Mouse (Mus musculus) liver, postnatal 0 days (tissue): Measurements from ENCODE around the gene Rchy1. TPM values are rescaled to one million over a fixed set of nuclear protein-coding genes. Genes with fewer than 3 reads are reported as not detected.

Experiments used
- ATAC-seq: fragments of 200-750 bp; cut with Nextera tagmentation; 2 replicates; pipeline ENCODE4 v1.8.0; 2017; ENCODE audit warnings: mild to moderate bottlenecking, moderate library complexity
- DNase-seq: peaks from one replicate; pipeline ENCODE4 v3.0.0-alpha.2; 2016
- H3K27ac ChIP-seq: fragments of 300-500 bp; sonication (generic); 2 replicates; pipeline ENCODE4 v1.5.1; 2014; ENCODE audit warnings: antibody characterized with exemption, moderate library complexity, mild to moderate bottlenecking, low read depth
- H3K27me3 ChIP-seq: fragments of 300-500 bp; sonication (generic); 2 replicates; pipeline ENCODE4 v1.6.1; 2014; ENCODE audit warnings: low read length, control low read depth, mixed read lengths; ENCODE audit not compliant: insufficient read depth
- H3K36me3 ChIP-seq: fragments of 300-500 bp; sonication (generic); replicated peaks from 2 replicates; pipeline ENCODE4 v1.6.1; 2014; ENCODE audit warnings: mild to moderate bottlenecking, control low read depth, low read length, moderate library complexity, mixed read lengths; ENCODE audit not compliant: insufficient read depth
- H3K4me1 ChIP-seq: fragments of 300-500 bp; sonication (generic); 2 replicates; pipeline ENCODE4 v1.6.1; 2014; ENCODE audit warnings: antibody characterized with exemption, mild to moderate bottlenecking, control low read depth; ENCODE audit not compliant: insufficient read depth
- H3K4me2 ChIP-seq: fragments of 300-500 bp; sonication (generic); 2 replicates; pipeline ENCODE4 v1.6.1; 2014; ENCODE audit warnings: low read depth, mild to moderate bottlenecking, low read length, moderate library complexity, mixed read lengths
- H3K4me3 ChIP-seq: fragments of 300-500 bp; sonication (generic); 2 replicates; pipeline ENCODE4 v1.5.1; 2014; ENCODE audit warnings: low read depth, low read length
- H3K9ac ChIP-seq: fragments of 300-500 bp; sonication (generic); replicated peaks from 2 replicates; pipeline ENCODE4 v1.6.1; 2014; ENCODE audit warnings: mild to moderate bottlenecking, moderate library complexity
- H3K9me3 ChIP-seq: fragments of 300-500 bp; sonication (generic); 2 replicates; pipeline ENCODE4 v1.6.1; 2016; ENCODE audit warnings: mild to moderate bottlenecking, control low read depth, low read length, mixed read lengths
- CTCF ChIP-seq: sonication (generic); IDR thresholded peaks from 2 replicates; pipeline ENCODE4 v1.5.1; 2016; ENCODE audit warnings: antibody characterized with exemption, low read depth
- EP300 ChIP-seq: IDR thresholded peaks from 2 replicates; pipeline ENCODE4 v1.6.1; 2016; ENCODE audit warnings: antibody characterized with exemption, low read depth, mild to moderate bottlenecking
- WGBS: fragments of 180-500 bp; shearing (Covaris S2); extraction: QIAGEN DNeasy Blood & Tissue Kit; methylation state at CpG from one replicate; pipeline ENCODE4 v1.1.7; 2014; ENCODE audit not compliant: insufficient replicate concordance; 5-methylcytosine and 5-hydroxymethylcytosine counted together
- polyA plus RNA-seq: library from polyadenylated mRNA; unstranded; fragments of >200 nt; fragmentation: Nextera tagmentation; extraction: Ambion mirVana; gene quantifications from 2 replicates; pipeline ENCODE4 v1.2.1, GENCODE M21; 2015

Gene Rchy1
- polyA plus RNA-seq: 31.0 and 35.9 TPM in 2 replicates

GRCm38 (mm10) chr5:91962639-91963440, at the start of gene Rchy1:
Gene Rchy1, minus strand, starts transcription at chr5:91963068.
- H3K4me3 ChIP-seq: peak within 1 kb of the TSS; percentile 81
- H3K4me1 ChIP-seq: peaks cover 23% of the 10 kb centered on the region
- H3K9ac ChIP-seq: peak within 1 kb of the TSS; percentile 88
- H3K36me3 ChIP-seq: peaks cover 4% of the 10 kb centered on the region
- DNase-seq: peak; percentile 95
- H3K9me3 ChIP-seq: no peaks in the 10 kb centered on the region
- whole genome bisulfite sequencing: under 1% methylated on average over 63 of the region's 65 CpGs
- TF ChIP-seq EP300 (no peak), CTCF (peak; percentile 48)
- H3K27ac ChIP-seq: peak within 1 kb of the TSS; percentile 100
- H3K27me3 ChIP-seq: no peaks in the 10 kb centered on the region
- peak within 1 kb of the TSS; percentile 82 for H3K4me2 ChIP-seq
- peak; percentile 91 for ATAC-seq

GRCm38 (mm10) chr5:92011756-92012155, 48.9 kb upstream of the Rchy1 start:
- H3K4me2 ChIP-seq: no peak overlapping the region
- H3K4me3 ChIP-seq: no peak overlapping the region
- 54% methylated on average over 7 of the region's 7 CpGs for WGBS
- H3K27ac ChIP-seq: no peak overlapping the region
- TF ChIP-seq EP300 (no peak), CTCF (no peak)
- no peak for DNase-seq
- no peaks in the 10 kb centered on the region for H3K36me3 ChIP-seq
- no peaks in the 10 kb centered on the region for H3K9me3 ChIP-seq
- no peak for ATAC-seq
- no peaks in the 10 kb centered on the region for H3K27me3 ChIP-seq
- H3K9ac ChIP-seq: no peak overlapping the region
- no peaks in the 10 kb centered on the region for H3K4me1 ChIP-seq

- TF ChIP-seq EP300 (no peak), CTCF (no peak)
- H3K9me3 ChIP-seq: no peaks in the 10 kb centered on the region
- H3K4me1 ChIP-seq: no peaks in the 10 kb centered on the region
- no peak overlapping the region for H3K4me3 ChIP-seq
- no peak overlapping the region for H3K4me2 ChIP-seq
- H3K27me3 ChIP-seq: no peaks in the 10 kb centered on the region
- WGBS: 30% methylated on average over 2 of the region's 2 CpGs
- no peak for DNase-seq
- H3K27ac ChIP-seq: no peak overlapping the region
- no peak overlapping the region for H3K9ac ChIP-seq
- no peaks in the 10 kb centered on the region for H3K36me3 ChIP-seq
- ATAC-seq: no peak
These were observed 47.0 kb upstream of the Rchy1 start for GRCm38 (mm10) chr5:92009827-92010226.

DNA sequence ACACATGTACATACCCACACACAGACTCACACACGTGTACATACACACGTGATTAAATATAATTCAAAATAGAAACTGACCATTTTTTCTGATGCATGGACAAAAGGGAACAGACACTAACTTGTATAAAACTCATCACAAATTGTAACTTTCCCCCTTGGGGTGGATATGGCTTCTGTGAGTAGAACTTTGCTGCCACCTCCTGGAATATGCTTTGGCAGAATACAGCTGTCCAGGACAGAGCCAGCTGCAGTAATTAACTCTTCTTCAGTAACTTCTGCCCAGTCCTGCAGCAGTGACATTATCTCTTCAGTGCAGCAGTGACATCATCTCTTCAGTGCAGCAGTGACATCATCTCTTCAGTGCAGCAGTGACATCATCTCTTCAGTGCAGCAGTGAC, 40.1 kb upstream of the Rchy1 start:
- no peak overlapping the region for H3K27ac ChIP-seq
- WGBS: 57% methylated on average over 2 of the region's 2 CpGs
- no peaks in the 10 kb centered on the region for H3K27me3 ChIP-seq
- ATAC-seq: peak; percentile 35; the same call in 1 of the 2 replicates
- no peaks in the 10 kb centered on the region for H3K36me3 ChIP-seq
- TF ChIP-seq CTCF: peak; percentile 79
- no peak for TF ChIP-seq EP300
- H3K4me2 ChIP-seq: no peak overlapping the region
- peaks cover 9% of the 10 kb centered on the region for H3K9me3 ChIP-seq
- no peak overlapping the region for H3K4me3 ChIP-seq
- no peaks in the 10 kb centered on the region for H3K4me1 ChIP-seq
- H3K9ac ChIP-seq: no peak overlapping the region
- peak; percentile 44 for DNase-seq

DNA sequence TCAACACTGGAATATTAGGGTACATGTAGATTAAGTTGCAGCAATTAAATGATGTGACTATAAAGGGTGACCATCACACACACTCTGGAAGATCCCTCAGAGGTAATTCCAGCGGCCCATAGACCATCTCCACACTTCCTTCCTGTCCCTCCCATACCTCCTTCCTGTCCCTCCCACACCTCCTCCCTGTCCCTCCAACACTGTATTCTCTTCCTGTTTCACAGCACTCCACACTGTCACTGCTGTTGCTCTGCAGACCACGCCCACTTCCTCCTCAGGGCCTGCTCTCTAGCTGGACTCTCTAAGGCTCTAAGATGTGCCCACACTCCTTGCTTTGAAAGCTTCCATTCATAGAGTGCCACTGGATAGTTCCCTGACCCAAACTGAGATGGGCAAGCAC, 37.9 kb upstream of the Rchy1 start:
- Histone ChIP-seq H3K4me2 (no peak overlapping the region), H3K9ac (no peak overlapping the region), H3K4me3 (no peak overlapping the region), H3K4me1 (no peaks in the 10 kb centered on the region), H3K36me3 (no peaks in the 10 kb centered on the region), H3K9me3 (peaks cover 9% of the 10 kb centered on the region), H3K27me3 (no peaks in the 10 kb centered on the region), H3K27ac (no peak overlapping the region)
- WGBS: 44% methylated on average over 2 of the region's 2 CpGs
- peak; percentile 34 for DNase-seq
- ATAC-seq: peak; percentile 47; the same call in 1 of the 2 replicates
- TF ChIP-seq CTCF (no peak), EP300 (no peak)

DNA sequence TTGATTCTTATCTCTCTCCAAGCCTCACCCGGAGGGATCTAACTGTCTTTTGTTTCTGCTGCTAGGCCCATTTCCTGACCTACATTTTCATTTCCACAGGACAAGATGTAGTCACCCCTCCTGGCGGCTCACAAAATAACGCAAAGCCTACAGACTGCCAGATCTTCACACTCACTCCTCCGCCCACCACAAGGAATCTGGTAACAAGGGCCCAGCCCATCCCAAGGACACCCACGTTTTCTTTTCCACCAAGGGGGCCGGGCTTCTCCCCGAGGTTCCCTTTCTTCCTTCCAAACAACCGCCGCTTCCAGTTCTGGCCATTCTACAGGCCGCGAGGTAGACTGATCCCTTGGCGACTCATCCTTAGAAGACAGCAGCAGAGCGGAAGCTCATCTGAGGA, 31.7 kb upstream of the Rchy1 start:
- H3K4me3 ChIP-seq: no peak overlapping the region
- DNase-seq: no peak
- TF ChIP-seq EP300 (no peak), CTCF (no peak)
- H3K27me3 ChIP-seq: no peaks in the 10 kb centered on the region
- H3K36me3 ChIP-seq: no peaks in the 10 kb centered on the region
- ATAC-seq: no peak
- no peak overlapping the region for H3K27ac ChIP-seq
- no peaks in the 10 kb centered on the region for H3K4me1 ChIP-seq
- WGBS: 66% methylated on average over 13 of the region's 13 CpGs
- no peak overlapping the region for H3K4me2 ChIP-seq
- peaks cover 9% of the 10 kb centered on the region for H3K9me3 ChIP-seq
- no peak overlapping the region for H3K9ac ChIP-seq
